Mouse (Mus musculus) spleen, adult 18-20 months (tissue): ENCODE results near the gene Cdk9.

Experiments used
- DNase-seq, 2 experiments: peaks; one replicate each; pipeline ENCODE4 v3.0.0; 2022; ENCODE audit warnings: mixed read lengths in 2 of 2

Gene Cdk9

DNA sequence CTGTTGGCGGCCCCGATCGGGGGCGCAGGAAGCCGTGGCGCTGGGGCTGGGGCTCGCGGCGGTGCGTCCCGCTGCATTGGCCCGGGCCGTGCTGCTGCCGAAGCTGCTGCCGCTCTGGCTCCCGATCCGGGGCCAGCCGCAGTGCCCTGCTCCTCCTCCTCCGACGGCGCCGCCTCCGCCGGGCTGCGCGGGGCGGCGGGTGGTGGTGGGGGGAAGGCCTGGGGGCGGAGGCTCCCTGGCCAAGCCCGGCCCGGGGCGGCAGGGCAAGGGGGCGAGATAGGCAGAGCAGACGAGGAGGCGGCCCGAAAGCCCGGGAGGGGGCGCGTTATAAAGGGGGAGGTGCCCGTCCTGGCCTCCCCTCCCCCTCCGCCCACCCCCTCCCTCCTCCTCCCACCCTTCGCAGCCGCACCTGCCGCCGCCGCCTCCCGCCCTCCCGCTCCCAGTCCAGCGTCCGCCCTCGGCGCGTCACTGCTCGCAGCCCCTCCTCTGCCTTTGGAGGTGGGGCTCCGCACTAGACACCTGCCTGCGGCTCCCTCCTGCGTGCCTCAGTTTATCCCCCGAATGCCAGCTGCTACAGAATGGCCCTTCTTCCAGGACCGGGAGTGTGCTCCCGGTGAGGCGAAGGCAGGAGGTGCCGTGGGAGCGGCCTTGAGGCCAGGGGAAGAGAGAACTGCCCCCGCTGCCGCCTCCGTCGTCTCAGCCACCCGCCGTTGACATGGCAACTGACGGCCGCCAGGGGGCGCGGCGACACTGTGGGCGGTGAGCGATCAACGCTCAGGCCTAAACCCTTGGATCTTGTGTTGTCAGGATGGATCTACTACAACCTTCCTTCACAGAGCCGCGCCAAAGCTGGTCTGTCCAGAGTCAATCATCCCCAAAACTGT, at the start of gene Cdk9:
Cdk9 (minus strand) TSS at position 143 of the 884 bp plus-strand sequence.
- DNase-seq: peak; percentile 88 to 89

DNA sequence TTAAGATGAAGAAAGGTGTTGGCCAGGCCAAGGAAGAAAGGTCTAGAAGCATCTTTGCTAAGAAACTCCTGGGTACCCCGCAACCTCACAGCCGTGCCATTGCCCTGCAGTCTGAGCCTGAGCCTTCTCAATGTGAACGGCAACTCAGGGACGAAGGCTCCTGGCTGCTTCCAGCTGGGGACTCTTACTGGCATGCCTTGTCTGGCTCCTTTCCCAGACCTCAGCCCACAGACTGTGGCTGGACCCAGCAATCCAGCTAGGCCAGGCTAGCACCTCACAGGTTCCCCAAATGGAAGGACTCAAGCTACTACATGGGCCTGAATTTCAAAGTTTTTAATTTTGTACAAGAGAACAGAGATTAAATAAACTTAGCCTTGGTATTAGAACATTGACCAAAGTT, 49.0 kb upstream of the Cdk9 start:
- no peak for DNase-seq

DNA sequence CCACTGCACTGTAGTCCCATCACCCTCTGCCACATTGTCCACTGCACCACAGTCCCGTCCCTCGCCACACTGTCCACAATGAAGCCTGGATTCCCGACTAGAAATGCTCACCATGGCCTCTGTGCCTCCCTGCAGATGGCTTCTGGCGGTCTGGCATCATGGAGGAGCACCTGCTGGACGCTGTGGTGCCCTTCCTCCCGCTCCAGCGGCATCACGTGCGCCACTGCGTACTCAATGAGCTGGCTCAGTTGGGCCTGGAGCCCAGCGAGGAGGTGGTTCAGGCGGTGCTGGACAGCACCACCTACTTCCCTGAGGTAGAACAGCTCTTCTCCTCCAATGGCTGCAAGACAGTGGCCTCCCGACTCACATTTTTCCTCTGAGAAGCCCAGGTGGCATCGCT, 48.5 kb upstream of the Cdk9 start:
- DNase-seq: no peak

DNA sequence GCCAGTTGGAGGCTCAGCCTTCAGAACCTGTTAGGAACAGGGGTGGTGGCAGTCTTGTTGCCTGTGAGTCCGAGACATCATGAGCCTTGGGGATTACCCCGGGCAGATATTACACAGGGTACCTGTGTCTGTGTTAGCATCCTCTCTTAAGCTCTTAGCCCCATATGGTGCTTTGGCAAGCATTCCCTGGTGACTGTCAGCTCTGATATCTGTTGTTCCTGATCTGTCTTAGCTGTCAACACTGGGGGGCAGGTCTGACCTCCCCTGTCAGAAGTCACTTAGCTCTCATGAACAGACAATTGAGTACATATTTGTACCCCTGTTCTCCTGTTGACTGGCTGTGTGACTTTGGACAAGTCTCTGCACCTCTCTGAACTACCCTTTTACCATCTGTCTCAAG, 46.1 kb upstream of the Cdk9 start:
- no peak for DNase-seq

DNA sequence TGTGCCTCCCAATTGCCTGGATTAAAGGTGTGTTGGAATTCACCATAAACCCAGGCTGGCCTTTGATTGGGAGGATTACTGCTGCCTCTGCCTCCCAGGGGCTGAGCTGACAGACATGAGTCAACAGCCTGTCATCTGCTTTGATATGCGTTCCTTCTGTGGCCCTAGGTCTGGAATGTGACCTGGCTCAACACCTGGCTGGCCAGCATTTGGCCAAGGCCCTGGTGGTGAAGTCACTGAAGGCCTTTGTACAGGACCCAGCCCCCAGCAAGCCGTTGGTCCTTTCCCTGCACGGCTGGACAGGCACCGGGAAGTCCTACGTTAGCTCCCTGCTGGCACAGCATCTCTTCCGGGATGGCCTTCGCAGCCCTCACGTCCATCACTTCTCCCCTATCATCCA, 45.6 kb upstream of the Cdk9 start:
- no peak for DNase-seq

DNA sequence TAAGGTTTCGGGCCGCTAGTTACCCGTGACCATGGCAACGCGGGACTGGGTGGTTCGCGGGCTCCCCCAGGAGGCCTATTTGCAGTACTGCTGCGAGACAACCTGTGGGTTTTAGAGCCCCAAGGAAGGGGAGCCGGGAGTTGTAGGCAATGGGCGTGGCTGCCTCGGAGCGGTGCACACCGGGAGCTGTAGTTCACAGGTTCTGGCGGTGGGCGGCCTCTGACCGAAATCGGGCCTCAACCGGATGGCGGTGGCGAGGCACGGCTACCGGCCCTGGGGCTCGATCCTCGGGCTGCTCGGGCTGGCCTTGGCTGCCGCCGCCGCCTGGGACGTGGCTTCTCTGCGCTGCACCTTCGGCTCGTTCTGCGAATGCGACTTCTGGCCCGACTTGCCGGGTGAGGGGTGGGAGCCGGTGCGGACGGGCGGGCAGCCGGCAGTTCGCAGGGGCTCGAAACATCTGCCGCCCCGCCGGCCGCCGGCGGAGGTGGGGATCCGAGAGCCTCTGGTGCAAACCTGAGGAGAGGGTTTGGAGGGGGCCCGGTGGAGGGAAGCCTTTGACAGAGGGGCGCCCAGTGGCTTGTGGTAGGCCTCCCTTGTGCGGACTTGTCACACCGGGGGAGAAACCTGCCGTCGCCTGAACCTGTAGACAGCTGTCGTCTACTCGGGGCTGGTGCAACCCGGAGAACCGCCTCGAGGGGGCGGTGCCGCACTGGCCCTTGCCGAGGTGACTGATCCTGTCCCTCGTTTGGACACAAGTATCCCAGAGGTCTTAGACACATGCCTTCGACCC, 44.4 kb upstream of the Cdk9 start, which contains the start of gene Tor2a:
Tor2a (plus strand) TSS at position 179 of the 790 bp plus-strand sequence.
- peak; percentile 94 to 95 for DNase-seq

DNA sequence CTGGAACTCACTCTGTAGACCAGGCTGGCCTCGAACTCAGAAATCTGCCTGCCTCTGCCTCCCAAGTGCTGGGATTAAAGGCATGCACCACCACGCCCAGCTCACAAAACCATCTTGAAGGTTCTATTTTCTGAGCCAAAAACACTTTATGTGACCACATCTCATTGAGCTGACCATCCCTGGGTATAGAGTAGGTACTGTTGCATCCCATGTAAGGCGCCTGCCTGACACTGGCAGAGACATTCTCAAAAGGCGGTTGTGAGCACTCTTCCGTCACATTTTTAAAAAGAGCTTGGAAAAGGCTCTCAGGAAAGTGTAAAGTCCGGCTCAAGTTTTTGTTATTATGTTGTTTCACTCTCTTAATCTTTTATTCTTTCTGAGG, 43.8 kb upstream of the Cdk9 start:
- no peak for DNase-seq

DNA sequence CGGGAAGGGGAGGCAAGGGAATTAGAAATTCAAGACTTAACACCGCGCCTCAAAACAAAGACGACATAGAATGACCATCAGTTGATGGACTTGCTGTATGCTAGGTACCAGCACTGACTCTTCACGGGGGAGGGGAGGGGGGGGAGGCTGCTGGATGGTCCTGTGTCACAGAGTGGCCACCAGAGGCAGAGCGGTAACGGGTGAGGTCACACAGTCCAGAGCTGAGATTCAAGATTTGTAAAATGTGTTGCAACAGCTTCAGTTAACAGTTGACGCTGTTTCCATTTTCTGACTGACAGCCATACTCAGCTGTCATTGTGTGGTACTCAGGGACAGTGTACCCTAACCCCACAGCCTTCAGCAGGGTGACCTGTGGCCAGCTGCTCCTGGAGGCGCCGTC, 39.3 kb upstream of the Cdk9 start:
- no peak for DNase-seq

DNA sequence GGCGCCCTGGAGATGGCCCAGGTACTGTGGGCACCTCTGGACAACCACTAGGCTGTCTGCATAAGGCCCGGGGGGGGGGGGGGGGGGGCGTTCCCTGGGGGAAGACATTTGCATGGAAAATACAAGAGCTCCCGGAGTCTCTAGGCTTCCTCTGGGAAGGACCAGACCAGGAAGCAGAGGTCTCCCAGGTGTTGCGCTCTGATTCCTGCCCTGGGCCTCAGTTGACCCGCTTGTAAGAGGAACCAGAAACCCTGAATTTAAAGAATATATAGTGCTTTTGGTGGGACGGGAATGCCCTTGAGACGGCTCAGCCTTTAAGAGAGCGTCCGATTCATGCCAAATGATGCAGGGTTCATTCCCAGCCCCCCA, 38.8 kb upstream of the Cdk9 start:
- no peak for DNase-seq

DNA sequence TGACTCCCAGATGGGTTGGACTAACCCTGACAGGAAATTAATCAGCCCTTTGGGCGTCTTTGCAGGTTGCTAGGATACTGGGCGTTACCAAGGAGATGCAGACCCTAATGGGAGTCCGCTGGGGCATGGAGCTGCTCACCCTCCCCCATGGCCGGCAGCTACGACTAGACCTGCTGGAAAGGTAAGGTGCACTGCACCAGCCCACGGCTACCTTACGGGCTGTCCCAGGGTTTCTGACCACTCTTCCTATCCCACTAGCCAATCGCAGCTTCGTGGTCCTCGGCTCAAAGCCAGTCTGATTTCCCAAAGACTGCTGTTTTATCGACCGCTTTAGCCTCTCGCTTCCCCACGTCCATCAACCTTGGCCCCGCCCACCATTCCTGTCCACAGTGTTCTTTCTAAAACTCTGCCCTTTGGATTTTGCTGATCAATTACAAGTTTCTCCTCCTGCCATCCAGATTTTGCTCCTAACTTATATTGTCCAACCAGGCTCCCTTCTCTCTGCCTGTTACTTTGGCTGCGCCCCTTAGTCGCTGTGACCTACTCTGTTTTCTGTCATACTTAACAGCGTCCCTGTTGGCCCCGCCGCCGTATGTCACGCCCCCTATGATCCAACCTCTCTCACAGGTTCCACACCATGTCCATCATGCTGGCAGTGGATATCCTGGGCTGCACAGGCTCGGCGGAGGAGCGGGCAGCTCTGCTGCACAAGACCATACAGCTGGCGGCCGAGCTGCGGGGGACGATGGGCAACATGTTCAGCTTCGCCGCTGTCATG, 38.2 kb upstream of the Cdk9 start:
- DNase-seq: no peak

DNA sequence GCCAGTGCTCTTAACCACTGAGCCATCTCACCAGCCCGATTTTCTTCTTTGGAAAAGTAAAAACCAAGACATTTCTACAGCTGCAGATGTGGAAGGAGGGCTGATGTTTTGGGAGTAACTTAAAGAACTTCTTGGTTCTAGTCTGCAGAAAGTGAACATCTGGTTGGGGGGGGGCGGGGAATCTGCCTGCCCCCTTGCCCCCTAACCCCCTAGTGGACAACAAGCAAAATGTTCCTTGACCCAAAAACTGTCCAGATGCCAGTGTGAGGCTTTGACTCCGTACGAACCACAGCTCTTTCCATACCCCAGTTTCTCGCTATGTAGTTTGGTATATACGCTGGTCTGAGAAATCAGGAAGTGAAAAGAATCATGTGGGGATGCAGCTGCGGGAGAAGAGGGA, 37.3 kb upstream of the Cdk9 start:
- no peak for DNase-seq

DNA sequence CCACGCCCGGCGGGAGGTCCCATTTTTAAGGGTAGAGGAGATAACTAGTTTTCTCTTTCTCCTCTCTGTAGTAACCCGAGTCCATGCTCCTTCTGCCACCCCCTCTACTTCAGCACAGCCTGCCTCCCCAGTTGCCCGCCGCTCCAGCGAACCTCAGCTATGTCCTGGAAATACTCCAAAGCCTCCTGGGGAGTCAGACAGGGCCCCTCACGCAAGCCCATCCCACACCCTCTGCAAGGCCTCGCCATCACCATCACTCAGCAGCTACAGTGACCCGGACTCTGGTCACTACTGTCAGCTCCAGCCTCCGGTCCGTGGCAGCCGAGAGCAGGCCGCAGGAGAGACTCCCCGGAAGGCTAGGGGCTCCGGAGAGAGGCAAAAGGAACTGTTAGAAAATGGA, 36.2 kb upstream of the Cdk9 start:
- DNase-seq: no peak

DNA sequence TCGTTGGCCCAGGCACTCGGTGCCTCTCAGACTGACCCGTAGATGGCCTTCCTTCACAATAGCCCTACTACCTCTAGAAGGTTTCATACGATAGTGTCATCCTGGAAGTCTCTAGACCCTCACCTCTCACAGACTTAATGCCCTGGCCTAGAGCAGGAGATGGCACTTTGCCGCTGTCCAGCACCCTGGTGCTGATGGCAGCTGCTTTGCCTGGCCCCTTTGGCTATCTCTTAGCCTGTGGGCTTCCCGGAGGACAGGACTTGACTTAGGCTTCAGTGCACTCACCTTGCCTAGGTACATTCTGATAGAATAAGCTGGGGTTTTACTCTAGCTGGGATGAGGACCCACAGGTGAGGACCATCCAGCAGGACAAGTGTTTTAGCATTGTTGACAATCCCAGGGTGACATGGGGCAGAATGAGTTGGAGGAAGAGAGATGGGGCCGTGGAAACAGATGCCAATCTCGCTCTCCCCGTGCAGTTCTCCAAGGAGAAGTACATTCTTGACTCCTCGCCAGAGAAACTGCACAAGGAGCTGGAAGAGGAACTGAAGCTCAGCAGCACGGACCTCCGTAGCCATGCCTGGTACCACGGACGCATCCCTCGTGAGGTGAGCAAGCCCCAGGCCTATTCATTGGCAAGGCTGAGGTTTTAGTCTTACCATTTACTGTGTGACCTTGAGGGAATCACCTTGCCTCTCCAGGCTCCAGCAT, 31.6 kb upstream of the Cdk9 start:
- DNase-seq: no peak

DNA sequence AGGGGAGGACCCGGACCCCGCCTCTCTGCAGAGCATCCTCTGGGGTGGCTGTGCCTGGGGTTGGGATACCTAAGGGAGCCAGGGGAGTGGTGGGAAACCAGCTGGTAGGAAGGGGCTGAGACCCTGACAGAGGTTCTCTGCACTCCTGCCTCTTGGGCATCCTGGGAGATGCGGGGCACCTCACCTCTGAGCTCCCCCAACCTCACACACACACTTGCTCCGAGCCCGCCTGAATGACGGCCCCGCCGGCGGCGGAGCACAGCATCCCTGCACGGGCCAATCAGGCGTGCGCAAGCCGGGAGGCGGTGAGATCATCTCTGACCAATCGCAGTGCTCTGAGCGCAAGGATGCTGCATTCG, 29.3 kb upstream of the Cdk9 start:
- no peak for DNase-seq

DNA sequence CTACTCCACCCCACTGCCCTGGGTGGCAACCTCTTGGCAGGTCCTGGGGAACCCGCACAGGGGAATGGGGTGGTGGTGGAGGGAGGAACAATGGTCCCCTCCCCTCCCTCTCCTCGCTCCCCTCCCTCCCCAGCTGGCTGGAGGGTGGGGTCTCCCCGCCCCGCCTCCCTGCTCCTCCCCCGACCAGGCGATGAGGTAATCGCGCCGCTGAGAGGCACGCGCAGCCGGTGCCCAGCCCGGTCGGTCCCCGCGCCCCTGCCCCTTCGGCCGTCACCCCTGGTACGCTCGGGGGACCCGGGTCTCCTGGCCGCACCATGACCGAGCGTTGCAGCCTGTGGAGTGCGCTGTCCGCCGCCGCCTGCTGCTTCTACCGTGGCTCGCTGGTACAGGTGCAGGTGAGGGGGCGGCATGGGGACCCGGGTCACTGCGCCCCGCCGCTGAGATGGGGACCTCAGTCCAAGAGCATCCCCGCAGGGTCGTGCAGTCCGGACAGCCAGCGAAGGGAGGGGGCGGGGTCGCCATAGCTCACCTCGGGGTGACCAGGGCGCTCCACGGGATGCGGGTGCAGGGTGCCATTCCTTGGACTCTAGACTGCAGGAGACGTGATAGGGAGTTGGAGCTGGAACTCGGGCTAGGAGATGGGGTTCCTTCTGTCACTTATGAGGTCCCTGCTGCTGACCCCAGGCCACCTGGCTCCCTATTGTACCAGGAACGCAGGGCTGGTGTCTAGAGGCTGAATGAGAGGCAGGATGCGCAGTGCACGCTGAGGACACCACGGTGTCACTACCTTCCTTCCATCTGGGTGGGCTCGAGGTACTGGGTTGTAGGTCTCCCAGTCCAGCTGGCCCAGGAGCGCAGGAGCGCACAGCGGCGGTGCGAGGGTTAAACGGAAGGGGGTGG, 28.6 kb upstream of the Cdk9 start:
- DNase-seq: no peak

DNA sequence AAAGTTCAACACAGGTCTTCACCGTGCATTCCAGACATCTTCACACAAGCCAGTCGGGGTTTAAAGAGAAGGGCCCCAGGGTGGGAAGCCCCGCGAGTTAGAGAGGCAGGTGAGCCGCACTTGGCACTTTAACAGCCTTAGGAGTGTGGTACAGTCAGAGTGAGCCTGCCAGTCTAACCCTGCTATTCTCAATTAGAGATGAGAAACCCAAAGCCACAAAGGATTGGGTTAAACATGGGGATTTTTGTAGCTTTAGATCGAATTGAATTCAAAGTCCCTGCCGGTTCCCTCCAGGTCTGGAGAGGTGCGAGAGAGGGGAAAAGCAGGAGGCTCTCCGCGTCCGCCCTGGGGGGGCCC, 28.0 kb upstream of the Cdk9 start, which contains the start of gene 6330409D20Rik:
6330409D20Rik (minus strand) TSS at position 101 of the 357 bp plus-strand sequence.
- DNase-seq: no peak

DNA sequence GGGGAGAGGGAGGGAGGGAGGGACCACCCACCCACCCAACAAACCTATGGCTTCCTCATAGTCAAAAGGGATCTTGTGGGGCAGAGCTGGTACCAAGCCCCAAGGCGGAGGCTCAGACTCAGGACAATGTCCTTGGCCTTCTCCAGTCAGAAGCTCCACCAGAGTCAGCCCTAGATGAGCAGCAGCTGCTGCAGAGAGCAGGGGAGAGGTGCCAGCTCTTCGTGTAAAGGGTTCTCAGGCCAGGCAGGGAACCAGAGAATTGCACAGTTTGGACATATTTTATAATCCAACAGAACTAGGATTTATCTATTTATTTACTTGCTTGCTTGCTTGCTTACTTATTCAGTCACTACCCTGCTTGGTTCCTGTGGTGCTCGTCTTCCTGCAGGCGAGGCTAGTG, 26.4 kb upstream of the Cdk9 start:
- DNase-seq: no peak

DNA sequence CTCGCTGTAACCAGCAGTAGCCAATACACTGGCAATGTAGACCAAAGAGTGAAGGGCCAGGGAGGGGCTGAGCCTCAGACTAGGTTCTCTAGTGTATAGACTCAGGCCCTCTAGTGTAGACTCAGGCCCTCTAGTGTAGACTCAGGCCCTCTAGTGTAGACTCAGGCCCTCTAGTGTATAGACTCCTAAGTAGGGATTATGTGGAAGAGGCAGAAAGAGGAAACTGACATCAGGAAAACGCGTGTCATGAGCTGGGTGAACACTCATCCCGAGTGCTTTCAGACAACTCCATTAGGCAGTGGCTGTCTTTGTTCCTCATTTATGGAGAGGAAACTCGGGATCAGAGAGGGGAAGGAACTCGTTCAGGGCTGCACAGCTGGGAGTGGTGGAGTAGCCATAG, 24.1 kb upstream of the Cdk9 start:
- no peak for DNase-seq

DNA sequence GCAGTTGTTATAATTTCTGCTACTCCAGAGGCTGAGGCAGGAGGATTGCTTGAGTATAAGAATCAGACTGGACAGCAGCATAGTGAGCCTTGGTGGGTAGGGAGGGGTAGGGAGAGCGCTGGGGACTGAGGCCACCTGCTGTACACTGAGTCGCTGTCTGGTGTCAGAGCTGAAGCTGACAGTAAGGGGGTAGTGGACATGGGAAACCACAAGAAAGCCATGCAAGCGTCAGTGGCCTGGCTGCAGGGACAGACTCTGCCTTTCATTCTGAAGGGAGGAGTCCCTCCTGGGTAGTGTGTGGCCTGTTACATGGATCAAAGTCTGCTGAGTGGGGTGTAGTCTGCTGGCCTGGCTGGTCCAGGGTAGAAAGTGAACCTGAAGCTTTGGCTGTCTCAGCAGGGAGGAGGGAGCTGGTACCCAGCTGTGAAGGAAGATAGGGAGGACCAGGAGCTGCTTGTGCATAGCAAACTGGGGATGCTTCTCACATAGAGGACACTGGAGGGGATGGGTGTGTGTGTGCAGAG, 23.5 kb upstream of the Cdk9 start:
- DNase-seq: no peak

DNA sequence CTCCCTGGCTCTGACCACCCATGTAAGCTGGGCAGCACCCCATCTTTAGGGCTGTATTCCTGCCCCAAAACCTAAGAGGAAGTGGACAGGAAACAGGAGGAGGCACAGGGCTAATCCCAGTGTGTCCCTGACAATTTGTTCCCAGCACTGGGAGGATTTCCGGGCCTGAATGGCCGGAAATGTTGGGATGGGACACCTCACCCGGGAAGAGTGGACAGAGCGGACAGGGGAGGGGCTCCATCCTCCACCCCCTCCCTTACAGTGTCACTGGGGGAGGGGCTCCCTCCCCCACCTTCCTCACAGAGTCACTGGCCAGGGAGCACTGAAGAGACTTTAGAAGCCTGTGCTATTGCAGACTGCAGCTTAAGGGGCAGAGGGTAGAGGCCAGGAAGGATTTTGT, 22.1 kb upstream of the Cdk9 start:
- no peak for DNase-seq

DNA sequence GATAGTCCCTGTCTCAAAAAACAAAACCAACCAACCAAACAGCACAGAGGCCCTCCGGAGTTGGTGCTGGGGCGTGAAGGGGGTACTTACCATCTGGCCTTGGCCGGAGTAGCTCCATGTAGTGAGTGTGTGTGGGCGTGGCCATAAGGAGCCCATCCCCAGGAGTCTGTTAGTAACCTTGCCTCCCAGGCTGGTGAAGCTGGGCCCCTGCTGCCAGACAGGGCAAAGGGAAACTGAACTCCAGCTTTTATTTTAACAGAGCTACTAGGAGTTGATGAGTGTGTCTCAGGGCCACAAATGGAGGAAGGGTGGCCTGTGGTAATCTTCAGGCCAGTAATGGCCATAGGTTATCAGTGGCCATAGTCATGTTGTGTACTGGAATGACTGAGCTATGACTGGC, 21.6 kb upstream of the Cdk9 start:
- no peak for DNase-seq

DNA sequence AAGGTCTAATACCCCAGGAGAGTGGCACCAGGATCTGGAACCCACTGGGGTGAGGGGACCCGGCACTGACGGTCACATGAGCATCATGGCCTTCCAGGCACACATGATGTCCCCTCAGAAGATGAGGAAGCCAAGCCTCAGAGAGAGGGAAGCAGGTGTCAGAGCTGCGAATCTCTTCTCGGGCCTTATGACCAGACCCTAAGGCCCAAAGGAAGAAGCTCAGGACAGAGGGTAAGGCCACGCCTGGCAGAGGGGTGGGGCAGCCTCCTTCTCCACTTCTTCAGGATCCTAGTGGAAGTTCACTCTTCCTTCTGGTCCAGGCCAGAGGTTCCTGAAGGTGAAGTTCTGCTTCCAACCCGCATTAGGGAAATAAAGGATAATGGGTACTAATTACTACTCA, 19.8 kb upstream of the Cdk9 start:
- no peak for DNase-seq
